Mouse (Mus musculus): ENCODE results near the gene Rchy1.
"Not testable (repeated sequence)": the region's sequence is repeated elsewhere in the genome, so short reads cannot be mapped to it uniquely, and the experiment has no call there.

The Rchy1 gene

DNA sequence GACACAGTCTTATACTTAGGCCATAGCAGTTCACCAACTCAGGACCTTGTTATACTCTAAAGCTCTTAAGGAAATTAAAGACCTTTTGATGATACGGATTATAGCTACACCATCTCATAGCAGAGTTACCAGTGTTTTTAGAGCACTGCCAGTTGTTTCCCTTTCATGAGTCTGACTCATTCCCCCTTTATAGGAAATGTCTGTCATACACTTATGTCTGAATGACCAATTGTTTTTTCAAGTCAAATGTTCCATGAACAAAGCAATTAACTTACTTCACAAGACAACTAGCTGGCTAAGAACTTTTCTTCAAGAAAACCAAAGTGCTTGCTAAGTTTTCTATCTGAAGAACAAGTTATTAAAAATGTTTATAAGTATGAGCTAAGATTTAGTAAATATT is 2.9 kb downstream of the Rchy1 start:
- DNase-seq (ENCODE audit: low spot score) = no peak

GRCm38 (mm10) chr5:91959096-91959495 is 3.8 kb downstream of the Rchy1 start:
- no peak for DNase-seq (ENCODE audit: low spot score)

GRCm38 (mm10) chr5:91956991-91957760 is 5.7 kb downstream of the Rchy1 start:
- DNase-seq (ENCODE audit: low spot score) = no peak

DNA sequence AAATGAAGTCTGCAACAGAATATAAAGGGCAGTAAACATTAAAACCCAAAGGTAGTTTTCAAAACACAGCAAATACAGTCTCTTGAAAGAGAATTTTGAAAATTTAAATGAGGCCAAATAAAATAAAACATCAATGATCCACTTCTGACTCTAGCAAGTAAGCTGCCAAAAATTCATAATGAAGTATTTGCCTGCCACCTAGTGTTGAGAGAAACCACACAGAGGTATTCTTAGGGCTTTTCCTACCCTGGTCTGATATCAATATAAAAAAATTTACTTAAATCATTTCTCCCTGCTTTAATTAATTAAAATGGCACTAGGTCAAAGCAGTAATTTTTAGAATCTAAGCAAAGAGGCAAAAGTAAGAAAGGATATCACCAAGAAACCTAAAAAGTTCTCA is 11.5 kb downstream of the Rchy1 start:
- no peak for DNase-seq (ENCODE audit: low spot score)

GRCm38 (mm10) chr5:91949441-91949840 is 13.4 kb downstream of the Rchy1 start:
- no peak for DNase-seq (ENCODE audit: low spot score)

DNA sequence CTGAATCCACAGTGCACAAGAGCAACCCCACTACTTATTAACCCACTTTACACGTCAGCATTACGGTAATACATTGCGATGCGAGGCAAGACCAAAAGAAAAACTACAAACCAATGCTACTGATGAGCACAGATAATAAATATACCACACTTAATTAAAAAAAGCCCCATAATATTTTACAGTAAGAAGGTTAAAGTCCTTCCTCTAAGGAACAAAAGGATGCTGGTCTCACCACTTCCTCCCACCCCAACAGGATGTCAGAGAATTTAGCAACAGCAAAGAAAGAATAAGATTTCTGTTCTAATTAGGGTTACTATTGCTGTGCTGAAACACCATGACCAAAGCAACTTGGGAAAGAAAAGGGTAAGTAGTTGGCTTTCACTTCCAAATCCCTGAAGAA is 15.9 kb downstream of the Rchy1 start:
- no peak for DNase-seq (ENCODE audit: low spot score)

DNA sequence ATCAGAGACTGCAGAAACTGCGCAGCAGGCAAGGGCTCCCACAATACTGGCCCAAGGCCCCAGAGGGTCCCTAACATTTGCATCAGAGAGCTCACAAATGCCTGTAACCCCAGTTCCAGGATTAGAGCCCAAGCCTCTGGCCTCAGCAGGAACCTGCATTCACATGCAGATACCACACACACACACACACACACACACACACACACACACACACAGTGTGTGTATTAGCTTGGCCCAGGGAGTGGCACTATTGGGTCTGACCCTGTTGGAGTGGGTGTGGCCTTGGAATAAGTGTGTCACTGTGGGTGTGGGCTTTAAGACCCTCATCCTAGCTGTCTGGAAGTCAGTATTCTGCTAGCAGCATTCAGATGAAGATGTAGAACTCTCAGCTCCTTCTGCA is 17.3 kb downstream of the Rchy1 start:
- DNase-seq (ENCODE audit: low spot score) = not testable (repeated sequence)

- DNase-seq (ENCODE audit: low spot score) = no peak
Measured at GRCm38 (mm10) chr5:91913231-91913630, 49.6 kb downstream of the Rchy1 start.

DNA sequence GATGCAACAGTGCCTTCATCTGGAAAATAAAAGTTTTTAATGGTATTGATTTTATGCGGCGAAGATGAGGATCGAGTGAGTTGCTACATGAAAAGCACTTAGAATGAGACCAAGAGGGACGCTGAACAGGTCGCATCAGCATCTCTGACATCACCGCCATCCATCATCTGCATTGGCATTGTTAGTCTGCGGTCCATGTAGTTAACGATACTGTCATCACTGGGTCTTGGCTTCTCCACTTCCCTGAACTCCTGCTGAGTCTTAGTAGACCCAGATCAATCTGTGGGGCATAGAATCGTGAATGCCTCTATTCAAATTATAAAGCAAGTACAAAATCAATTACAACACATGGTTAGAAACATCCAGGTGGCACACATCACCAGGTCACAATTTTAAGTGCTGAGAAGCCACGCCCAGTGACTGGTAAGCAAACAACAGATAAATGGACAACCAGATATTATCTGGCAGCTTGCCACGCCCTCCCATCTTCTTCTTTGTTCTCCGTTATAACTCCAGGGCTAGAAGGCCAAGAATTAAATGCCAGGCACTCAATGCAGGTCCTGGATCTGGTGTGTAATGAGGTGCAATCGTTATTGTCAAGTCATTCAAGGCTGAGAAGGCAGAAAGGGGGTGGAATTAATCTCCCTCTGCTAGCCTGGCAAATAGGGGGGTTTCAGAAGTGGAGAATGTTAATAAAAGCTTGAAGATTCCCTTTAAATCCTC is 51.3 kb downstream of the Rchy1 start:
- DNase-seq (ENCODE audit: low spot score) = no peak

GRCm38 (mm10) chr5:91910616-91911015 is 52.3 kb downstream of the Rchy1 start:
- no peak for DNase-seq (ENCODE audit: low spot score)

- no peak for DNase-seq (ENCODE audit: low spot score)
Measured at GRCm38 (mm10) chr5:91909010-91909620, 53.8 kb downstream of the Rchy1 start.

All from urinary bladder, postnatal 10 days (tissue).